Mouse (Mus musculus): ENCODE measurements around the gene Dad1. TPM values are rescaled to one million over a fixed set of nuclear protein-coding genes. Genes with fewer than 3 reads are reported as not detected.
A peak's percentile ranks its signal among the peaks of the same experiment; 100 is the strongest.

The Dad1 gene
- polyA plus RNA-seq, 1 experiment from 2014 or later = 442 TPM

GRCm38 (mm10) chr14:54211199-54211598, 42.7 kb downstream of the Dad1 start:
- Histone ChIP-seq H3K27ac (replicated peaks in 1 of 2; ENCODE audit: control insufficient read depth in 1 of 2, insufficient read depth in 1 of 2, low read depth in 2 of 2, low read length in 2 of 2) (no peak overlapping the region), H3K4me2 (ENCODE audit: low read length) (no peak overlapping the region), H3K4me1 (ENCODE audit: control insufficient read depth in 2 of 2, insufficient read depth in 2 of 2, low read length in 2 of 2) (peaks cover 17 to 24% of the 10 kb centered on the region in 2 experiments), H3K36me3 (ENCODE audit: control insufficient read depth, insufficient read depth, low read length) (no peaks in the 10 kb centered on the region), H3K4me3 (ENCODE audit: control insufficient read depth in 1 of 2, insufficient read depth in 1 of 2, low read depth in 1 of 2, low read length in 2 of 2) (no peak overlapping the region), H3K9ac (ENCODE audit: low read length) (no peak overlapping the region), H3K9me3 (ENCODE audit: control insufficient read depth, low read length) (no peaks in the 10 kb centered on the region), H3K27me3 (ENCODE audit: control insufficient read depth, insufficient read depth, low read length) (no peaks in the 10 kb centered on the region)
- 91% methylated on average over 8 of the region's 8 CpGs for WGBS
- no peak for ATAC-seq (ENCODE audit: insufficient number of reproducible peaks, insufficient read depth, low FRiP score, low read depth)

GRCm38 (mm10) chr14:54210401-54210800, 43.5 kb downstream of the Dad1 start:
- H3K27ac ChIP-seq (replicated peaks in 1 of 2; ENCODE audit: control insufficient read depth in 1 of 2, insufficient read depth in 1 of 2, low read depth in 2 of 2, low read length in 2 of 2) = no peak overlapping the region
- ATAC-seq (ENCODE audit: insufficient number of reproducible peaks, insufficient read depth, low FRiP score, low read depth) = no peak

GRCm38 (mm10) chr14:54209932-54210331, 44.0 kb downstream of the Dad1 start:
- H3K9me3 ChIP-seq (ENCODE audit: control insufficient read depth, low read length) = no peaks in the 10 kb centered on the region
- ATAC-seq (ENCODE audit: insufficient number of reproducible peaks, insufficient read depth, low FRiP score, low read depth) = no peak
- no peak overlapping the region for H3K4me3 ChIP-seq (ENCODE audit: control insufficient read depth in 1 of 2, insufficient read depth in 1 of 2, low read depth in 1 of 2, low read length in 2 of 2)
- H3K4me2 ChIP-seq (ENCODE audit: low read length) = no peak overlapping the region
- H3K36me3 ChIP-seq (ENCODE audit: control insufficient read depth, insufficient read depth, low read length) = no peaks in the 10 kb centered on the region
- H3K9ac ChIP-seq (ENCODE audit: low read length) = no peak overlapping the region
- no peaks in the 10 kb centered on the region for H3K27me3 ChIP-seq (ENCODE audit: control insufficient read depth, insufficient read depth, low read length)
- peaks cover 13 to 16% of the 10 kb centered on the region in 2 experiments for H3K4me1 ChIP-seq (ENCODE audit: control insufficient read depth in 2 of 2, insufficient read depth in 2 of 2, low read length in 2 of 2)
- H3K27ac ChIP-seq (replicated peaks in 1 of 2; ENCODE audit: control insufficient read depth in 1 of 2, insufficient read depth in 1 of 2, low read depth in 2 of 2, low read length in 2 of 2) = no peak overlapping the region
- WGBS = 82% methylated on average over 5 of the region's 5 CpGs

More at GRCm38 (mm10) chr14:54210401-54210800, 43.5 kb downstream of the Dad1 start:
- Histone ChIP-seq H3K36me3 (ENCODE audit: control insufficient read depth, insufficient read depth, low read length) (no peaks in the 10 kb centered on the region), H3K4me2 (ENCODE audit: low read length) (no peak overlapping the region), H3K9ac (ENCODE audit: low read length) (no peak overlapping the region), H3K9me3 (ENCODE audit: control insufficient read depth, low read length) (no peaks in the 10 kb centered on the region), H3K4me1 (ENCODE audit: control insufficient read depth in 2 of 2, insufficient read depth in 2 of 2, low read length in 2 of 2) (peaks cover 15 to 21% of the 10 kb centered on the region in 2 experiments), H3K4me3 (ENCODE audit: control insufficient read depth in 1 of 2, insufficient read depth in 1 of 2, low read depth in 1 of 2, low read length in 2 of 2) (no peak overlapping the region), H3K27me3 (ENCODE audit: control insufficient read depth, insufficient read depth, low read length) (no peaks in the 10 kb centered on the region)
- WGBS = 82% methylated on average over 2 of the region's 2 CpGs

- ATAC-seq (ENCODE audit: insufficient number of reproducible peaks, insufficient read depth, low FRiP score, low read depth) = no peak
- no peak overlapping the region for H3K4me2 ChIP-seq (ENCODE audit: low read length)
- 59% methylated on average over 6 of the region's 6 CpGs for WGBS
- no peak overlapping the region for H3K4me3 ChIP-seq (ENCODE audit: control insufficient read depth in 1 of 2, insufficient read depth in 1 of 2, low read depth in 1 of 2, low read length in 2 of 2)
- no peaks in the 10 kb centered on the region for H3K9me3 ChIP-seq (ENCODE audit: control insufficient read depth, low read length)
- no peak overlapping the region for H3K27ac ChIP-seq (replicated peaks in 1 of 2; ENCODE audit: control insufficient read depth in 1 of 2, insufficient read depth in 1 of 2, low read depth in 2 of 2, low read length in 2 of 2)
- H3K4me1 ChIP-seq (ENCODE audit: control insufficient read depth in 2 of 2, insufficient read depth in 2 of 2, low read length in 2 of 2) = peaks cover 14 to 21% of the 10 kb centered on the region in 2 experiments
- no peak overlapping the region for H3K9ac ChIP-seq (ENCODE audit: low read length)
- no peaks in the 10 kb centered on the region for H3K27me3 ChIP-seq (ENCODE audit: control insufficient read depth, insufficient read depth, low read length)
- no peaks in the 10 kb centered on the region for H3K36me3 ChIP-seq (ENCODE audit: control insufficient read depth, insufficient read depth, low read length)
Measured at GRCm38 (mm10) chr14:54208741-54209140, 45.2 kb downstream of the Dad1 start.

- Histone ChIP-seq H3K4me1 (ENCODE audit: control insufficient read depth in 2 of 2, insufficient read depth in 2 of 2, low read length in 2 of 2) (peaks cover 15 to 22% of the 10 kb centered on the region in 2 experiments), H3K9me3 (ENCODE audit: control insufficient read depth, low read length) (no peaks in the 10 kb centered on the region), H3K27me3 (ENCODE audit: control insufficient read depth, insufficient read depth, low read length) (no peaks in the 10 kb centered on the region), H3K27ac (replicated peaks in 1 of 2; ENCODE audit: control insufficient read depth in 1 of 2, insufficient read depth in 1 of 2, low read depth in 2 of 2, low read length in 2 of 2) (no peak overlapping the region), H3K4me2 (ENCODE audit: low read length) (no peak overlapping the region), H3K4me3 (ENCODE audit: control insufficient read depth in 1 of 2, insufficient read depth in 1 of 2, low read depth in 1 of 2, low read length in 2 of 2) (no peak overlapping the region), H3K9ac (ENCODE audit: low read length) (no peak overlapping the region), H3K36me3 (ENCODE audit: control insufficient read depth, insufficient read depth, low read length) (no peaks in the 10 kb centered on the region)
- no peak for ATAC-seq (ENCODE audit: insufficient number of reproducible peaks, insufficient read depth, low FRiP score, low read depth)
- 48% methylated on average over 5 of the region's 5 CpGs for WGBS
Measured at GRCm38 (mm10) chr14:54207924-54208323, 46.0 kb downstream of the Dad1 start.

GRCm38 (mm10) chr14:54206750-54207550, 47.0 kb downstream of the Dad1 start:
- Histone ChIP-seq H3K9me3 (ENCODE audit: control insufficient read depth, low read length) (no peaks in the 10 kb centered on the region), H3K27ac (replicated peaks in 1 of 2; ENCODE audit: control insufficient read depth in 1 of 2, insufficient read depth in 1 of 2, low read depth in 2 of 2, low read length in 2 of 2) (peak overlapping the region in 1 of 2 experiments; percentile 7; a peak in 1 of 4 replicates), H3K4me3 (ENCODE audit: control insufficient read depth in 1 of 2, insufficient read depth in 1 of 2, low read depth in 1 of 2, low read length in 2 of 2) (no peak overlapping the region), H3K9ac (ENCODE audit: low read length) (no peak overlapping the region), H3K4me1 (ENCODE audit: control insufficient read depth in 2 of 2, insufficient read depth in 2 of 2, low read length in 2 of 2) (peaks cover 15 to 22% of the 10 kb centered on the region in 2 experiments), H3K4me2 (ENCODE audit: low read length) (no peak overlapping the region), H3K27me3 (ENCODE audit: control insufficient read depth, insufficient read depth, low read length) (no peaks in the 10 kb centered on the region), H3K36me3 (ENCODE audit: control insufficient read depth, insufficient read depth, low read length) (no peaks in the 10 kb centered on the region)
- no peak for ATAC-seq (ENCODE audit: insufficient number of reproducible peaks, insufficient read depth, low FRiP score, low read depth)
- WGBS = 49% methylated on average over 15 of the region's 15 CpGs

- Histone ChIP-seq H3K36me3 (ENCODE audit: control insufficient read depth, insufficient read depth, low read length) (no peaks in the 10 kb centered on the region), H3K4me1 (ENCODE audit: control insufficient read depth in 2 of 2, insufficient read depth in 2 of 2, low read length in 2 of 2) (peaks cover 15 to 22% of the 10 kb centered on the region in 2 experiments), H3K27ac (replicated peaks in 1 of 2; ENCODE audit: control insufficient read depth in 1 of 2, insufficient read depth in 1 of 2, low read depth in 2 of 2, low read length in 2 of 2) (no peak overlapping the region), H3K4me2 (ENCODE audit: low read length) (no peak overlapping the region), H3K4me3 (ENCODE audit: control insufficient read depth in 1 of 2, insufficient read depth in 1 of 2, low read depth in 1 of 2, low read length in 2 of 2) (no peak overlapping the region), H3K9ac (ENCODE audit: low read length) (no peak overlapping the region), H3K27me3 (ENCODE audit: control insufficient read depth, insufficient read depth, low read length) (no peaks in the 10 kb centered on the region), H3K9me3 (ENCODE audit: control insufficient read depth, low read length) (no peaks in the 10 kb centered on the region)
- no peak for ATAC-seq (ENCODE audit: insufficient number of reproducible peaks, insufficient read depth, low FRiP score, low read depth)
- 79% methylated on average over 5 of the region's 5 CpGs for WGBS
Measured at GRCm38 (mm10) chr14:54206309-54206708, 47.6 kb downstream of the Dad1 start.

Measured in heart, embryonic 14.5 days (tissue).